Mouse (Mus musculus): Measurements from ENCODE around the gene Yipf1.
A peak's percentile ranks its signal among the peaks of the same experiment; 100 is the strongest.
"Not testable (repeated sequence)": the region's sequence is repeated elsewhere in the genome, so short reads cannot be mapped to it uniquely, and the experiment has no call there.

The Yipf1 gene

DNA sequence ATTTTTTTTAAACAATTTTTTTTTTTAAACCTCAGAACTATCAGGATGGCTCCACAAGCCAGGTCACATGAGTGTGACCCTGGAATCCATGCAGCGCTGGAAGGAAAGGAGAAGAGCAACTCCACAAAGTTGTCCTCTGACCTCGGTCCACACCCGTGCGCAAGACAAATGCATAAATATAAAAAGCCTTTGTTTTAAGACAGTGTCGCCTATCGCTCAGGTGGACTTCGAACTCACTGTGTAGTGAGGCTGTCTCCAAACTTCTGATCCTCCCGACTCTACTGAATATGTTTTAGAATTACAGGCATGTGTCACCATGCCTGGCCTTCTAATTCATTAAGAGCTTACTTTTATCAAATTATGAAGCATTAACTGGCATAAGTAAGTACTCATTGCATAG, 14.4 kb downstream of the Yipf1 start:
- no peak for DNase-seq

DNA sequence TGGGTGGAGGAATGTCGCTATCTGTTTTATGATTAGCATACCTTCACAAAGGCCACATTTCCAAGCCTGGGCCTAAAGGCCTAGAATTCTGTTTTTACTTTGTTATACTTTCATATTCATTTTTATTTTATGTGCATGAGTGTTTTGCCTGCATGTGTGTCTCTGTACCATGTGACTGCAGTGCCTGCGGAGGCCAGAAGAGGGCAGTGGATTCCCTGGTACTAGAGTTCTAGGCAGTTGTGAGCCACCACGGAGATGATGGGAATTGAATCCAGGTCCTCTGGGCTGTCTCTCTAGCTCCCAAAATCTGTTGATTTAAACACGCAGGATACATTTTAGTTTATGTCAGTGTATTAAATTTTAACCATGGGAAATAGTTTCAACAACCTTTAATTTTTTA, 19.4 kb downstream of the Yipf1 start:
- no peak for DNase-seq

GRCm38 (mm10) chr4:107336356-107336755, 22.2 kb downstream of the Yipf1 start:
- no peak for DNase-seq

DNA sequence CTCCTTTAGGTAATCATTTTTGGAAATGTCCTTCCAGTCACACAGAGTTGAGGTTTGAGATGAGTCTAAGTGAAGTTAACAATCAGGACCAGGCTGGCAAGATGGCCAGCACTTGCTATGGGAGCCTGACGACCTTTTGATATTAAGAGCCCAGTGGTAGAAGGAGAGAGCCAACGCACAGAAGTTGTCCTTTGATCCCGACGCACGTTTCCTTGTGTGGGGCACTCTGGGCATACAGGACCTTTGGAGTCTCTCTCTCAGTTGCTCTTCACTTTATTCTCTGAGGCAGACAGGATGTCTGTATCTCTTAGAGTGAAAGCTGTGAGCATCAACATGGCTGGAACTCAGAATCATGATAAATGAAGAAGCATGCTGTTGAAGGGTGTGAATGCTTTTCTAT, 23.3 kb downstream of the Yipf1 start:
- DNase-seq = no peak

- peak; percentile 96 for DNase-seq
Measured at GRCm38 (mm10) chr4:107341354-107341753, 27.2 kb downstream of the Yipf1 start.

- DNase-seq = no peak
Measured at GRCm38 (mm10) chr4:107344612-107345011, 30.4 kb downstream of the Yipf1 start.

GRCm38 (mm10) chr4:107347221-107347620, 33.1 kb downstream of the Yipf1 start:
- no peak for DNase-seq

GRCm38 (mm10) chr4:107348529-107349310, 34.6 kb downstream of the Yipf1 start:
- no peak for DNase-seq

GRCm38 (mm10) chr4:107349311-107350008, 35.3 kb downstream of the Yipf1 start:
- peak; percentile 79 for DNase-seq

GRCm38 (mm10) chr4:107351368-107351767, 37.2 kb downstream of the Yipf1 start:
- no peak for DNase-seq

GRCm38 (mm10) chr4:107353612-107354011, 39.4 kb downstream of the Yipf1 start:
- DNase-seq = no peak

GRCm38 (mm10) chr4:107354126-107354525, 40.0 kb downstream of the Yipf1 start:
- no peak for DNase-seq

- DNase-seq = no peak
Measured at GRCm38 (mm10) chr4:107354543-107354942, 40.4 kb downstream of the Yipf1 start.

- DNase-seq = not testable (repeated sequence)
Measured at GRCm38 (mm10) chr4:107357172-107357571, 43.0 kb downstream of the Yipf1 start.

DNA sequence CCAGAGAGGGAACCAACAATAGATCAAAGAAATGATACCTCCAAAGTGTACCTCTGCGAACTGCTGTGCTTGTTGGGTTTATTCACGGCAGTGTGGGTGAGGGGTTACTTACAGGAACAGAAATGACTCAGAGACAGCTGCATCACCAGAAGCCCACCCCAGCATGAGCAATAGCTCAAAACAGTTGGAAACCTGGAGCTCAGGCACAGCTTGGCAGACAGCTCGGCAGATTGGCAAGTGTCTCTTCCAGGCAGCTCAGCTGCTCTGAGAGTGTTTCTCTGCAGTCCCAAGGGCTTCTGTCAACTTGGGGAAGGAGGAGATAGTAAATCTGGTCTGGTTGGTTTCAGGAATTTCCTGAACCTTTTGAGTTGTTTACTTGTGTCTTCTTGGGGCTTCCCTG, 44.3 kb downstream of the Yipf1 start:
- no peak for DNase-seq

DNA sequence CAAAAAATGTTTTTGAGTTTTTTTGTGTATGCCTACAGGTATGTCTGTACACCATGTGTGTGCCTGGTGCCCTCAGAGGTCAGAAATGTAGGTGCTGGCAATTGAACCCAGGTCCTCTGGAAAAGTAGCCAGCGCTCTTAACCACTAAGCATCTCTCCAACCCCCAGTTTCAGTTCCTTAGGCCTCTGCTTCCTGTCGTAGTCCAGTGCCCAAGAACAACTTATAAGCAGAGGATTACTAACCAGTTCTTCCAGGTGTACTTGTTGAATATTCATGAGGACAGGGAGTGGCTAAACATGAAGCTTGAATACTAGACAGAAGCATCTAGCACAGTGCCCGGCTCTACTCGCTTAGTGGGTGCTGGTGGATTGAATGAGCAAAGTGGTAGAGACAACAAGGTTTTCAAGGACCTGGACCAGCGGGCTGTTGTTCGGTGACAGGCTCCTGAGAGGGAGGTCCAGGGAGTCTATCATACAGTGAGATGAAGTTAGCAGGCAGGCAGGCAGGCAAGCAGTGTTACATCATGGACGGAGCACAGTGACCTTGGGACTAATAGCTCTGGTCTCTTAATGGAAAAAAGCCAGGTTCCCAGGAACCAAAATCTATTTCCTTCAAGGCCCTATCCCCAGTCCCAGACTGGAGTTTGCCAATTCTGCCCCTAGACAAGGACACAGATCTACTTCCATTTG, 46.4 kb downstream of the Yipf1 start:
- DNase-seq = no peak

DNA sequence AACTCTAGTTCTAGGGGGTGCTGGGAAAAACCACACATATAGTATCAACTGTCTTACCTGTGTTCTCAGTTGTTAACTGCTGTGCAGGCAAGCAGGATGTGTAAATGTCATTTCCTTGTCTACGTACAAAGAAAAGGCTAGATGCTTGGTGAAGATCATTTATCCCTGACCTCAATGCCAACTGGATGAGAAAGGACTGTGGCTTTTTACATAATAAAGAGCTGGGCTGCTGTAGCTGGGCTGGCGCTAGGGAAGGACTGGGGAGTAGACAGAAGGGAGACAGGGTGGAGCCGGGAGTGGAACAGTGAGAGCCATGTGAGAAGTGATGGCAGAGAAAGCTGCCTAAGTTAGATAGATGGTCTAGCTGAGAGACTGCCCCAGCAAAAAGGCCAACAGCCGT, 48.6 kb downstream of the Yipf1 start:
- no peak for DNase-seq

DNA sequence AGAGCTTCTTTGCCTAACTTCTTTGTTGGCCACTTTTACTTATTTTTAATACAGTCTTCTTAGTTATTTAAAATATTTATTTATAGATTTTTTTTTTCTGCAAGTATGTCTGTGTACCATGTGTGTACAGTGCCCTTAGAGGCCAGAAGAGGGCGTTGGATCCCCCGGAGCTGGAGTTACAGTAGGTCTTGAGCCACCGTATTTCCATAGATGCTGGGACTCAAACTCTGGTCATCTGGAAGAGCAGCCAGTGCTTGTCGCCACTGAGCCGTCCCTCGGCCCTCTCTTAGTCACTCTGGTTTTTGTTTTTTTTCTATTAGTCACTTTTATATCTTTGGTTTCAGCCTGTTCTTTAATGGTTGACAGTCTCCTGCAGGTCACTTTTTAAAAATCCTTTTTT, 49.4 kb downstream of the Yipf1 start:
- no peak for DNase-seq

DNA sequence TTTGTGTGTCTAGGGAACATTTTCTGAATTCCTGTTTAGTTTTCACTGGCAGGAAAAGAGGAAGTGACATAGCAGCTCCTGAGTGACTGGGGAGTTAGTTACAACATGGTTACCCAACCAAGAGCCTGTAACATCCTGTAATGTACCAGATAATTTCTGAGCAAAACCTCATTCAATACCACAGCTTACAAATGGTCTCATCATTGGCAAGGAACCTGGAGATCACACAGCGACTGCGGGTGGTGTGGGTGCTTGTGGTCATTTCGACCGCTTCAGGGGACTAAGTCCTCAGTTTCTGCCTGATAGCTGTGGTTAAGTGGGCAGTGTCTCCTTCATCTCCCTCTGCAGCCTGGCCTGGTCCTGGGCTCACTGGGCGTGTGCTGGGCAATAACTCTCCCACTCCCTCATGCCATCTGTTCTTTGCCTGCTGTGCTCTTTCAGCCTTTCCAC, 50.1 kb downstream of the Yipf1 start:
- DNase-seq = no peak

DNA sequence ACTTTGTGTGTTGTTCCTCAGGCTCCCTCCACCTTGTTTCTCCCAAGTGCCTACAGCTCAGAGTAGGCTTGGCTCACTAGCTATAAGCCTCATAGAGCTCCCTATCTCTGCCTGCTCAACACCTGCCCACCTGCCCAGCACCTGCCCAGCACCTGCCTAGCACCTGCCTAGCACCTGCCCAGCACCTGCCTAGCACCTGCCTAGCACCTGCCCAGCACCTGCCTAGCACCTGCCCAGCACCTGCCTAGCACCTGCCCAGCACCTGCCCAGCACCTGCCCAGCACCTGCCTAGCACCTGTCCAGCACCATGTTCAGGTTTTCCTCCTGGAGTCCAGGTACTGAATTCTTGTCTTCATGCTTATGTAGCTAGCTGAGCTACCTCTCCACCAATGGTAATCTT, 52.2 kb downstream of the Yipf1 start:
- DNase-seq = not testable (repeated sequence)

GRCm38 (mm10) chr4:107367567-107368314, 53.6 kb downstream of the Yipf1 start, which contains the start of gene Ndc1:
Ndc1 (plus strand) TSS chr4:107367784.
- DNase-seq = peak; percentile 95

DNA sequence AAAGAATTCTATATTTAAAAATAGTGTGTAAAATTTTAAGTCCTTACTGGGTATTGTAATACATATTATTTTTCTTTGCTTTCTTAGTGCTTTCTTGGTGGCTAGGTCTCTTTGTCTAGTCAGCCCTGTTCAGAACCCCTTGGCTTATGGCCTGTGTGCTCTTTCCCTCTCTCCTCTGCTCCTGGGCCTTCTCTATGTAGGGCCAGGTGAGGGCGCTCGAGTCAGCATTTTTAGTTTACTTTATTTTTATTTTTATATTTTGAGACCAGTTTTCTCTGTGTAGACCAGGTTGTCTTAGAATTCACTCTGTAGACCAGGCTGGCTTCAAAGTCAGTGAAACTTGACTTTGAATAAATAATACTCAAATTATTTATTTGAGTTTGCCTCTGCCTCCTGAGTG, 58.1 kb downstream of the Yipf1 start:
- no peak for DNase-seq

GRCm38 (mm10) chr4:107374677-107375076, 60.5 kb downstream of the Yipf1 start:
- no peak for DNase-seq

All from retina, postnatal 1 day (tissue).